Mouse (Mus musculus) left cerebral cortex, postnatal 10 days (tissue): ENCODE measurements around the gene Ms4a13. TPM values are rescaled to one million over a fixed set of nuclear protein-coding genes. Genes with fewer than 3 reads are reported as not detected.

Experiments used
- total RNA-seq, 2 experiments: library from RNA; stranded (reverse); gene quantifications; 2 replicates each; pipeline ENCODE4 v1.2.3; 2021

Ms4a13 gene
- total RNA-seq, 2 experiments from 2014 or later: not detected

Other genes starting within 250 kb of the Ms4a13 start
- 10 to 100 TPM in 1 of 2 experiments, 1 to 10 TPM in 1; 9.6 to 10.2 TPM for gene Ccdc86, start 247.5 kb downstream of the Ms4a13 start, total RNA-seq
- not detected for gene Ms4a10, start 222.1 kb downstream of the Ms4a13 start, total RNA-seq
- not detected for gene Ms4a15, start 203.5 kb downstream of the Ms4a13 start, total RNA-seq
- gene Ms4a18, start 178.7 kb downstream of the Ms4a13 start, total RNA-seq: not detected
- under 1 TPM in 1 of 2 experiments, not detected in 1; 0.43 TPM for gene Ms4a8a, start 115.6 kb downstream of the Ms4a13 start, total RNA-seq
- not detected for gene 1700017D01Rik, start 65.9 kb downstream of the Ms4a13 start, total RNA-seq
- not detected for gene 1700025F22Rik, start 31.4 kb downstream of the Ms4a13 start, total RNA-seq
- gene Ms4a12, start 35.7 kb upstream of the Ms4a13 start, total RNA-seq: not detected
- gene Ms4a1, start 69.5 kb upstream of the Ms4a13 start, total RNA-seq: under 1 TPM in 1 of 2 experiments, not detected in 1; 0.17 TPM
- not detected for gene Ms4a5, start 87.1 kb upstream of the Ms4a13 start, total RNA-seq
- gene Ms4a14, start 117.7 kb upstream of the Ms4a13 start, total RNA-seq: not detected
- 1 to 10 TPM in 1 of 2 experiments, not detected in 1; 1.1 TPM for gene Ms4a7, start 139.4 kb upstream of the Ms4a13 start, total RNA-seq
- 1 to 10 TPM in 1 of 2 experiments, under 1 TPM in 1; 0.59 to 1.3 TPM for gene Ms4a4a, start 178.8 kb upstream of the Ms4a13 start, total RNA-seq
- not detected for gene Ms4a4c, start 208.0 kb upstream of the Ms4a13 start, total RNA-seq
- not detected for gene Ms4a4b, start 246.8 kb upstream of the Ms4a13 start, total RNA-seq